Comparison of ENCODE assay signal across 13 mouse cellular contexts in genomic region chr3:51713233-51713632, GRCm38 (mm10). TPM values are rescaled to one million over a fixed set of nuclear protein-coding genes. Genes with fewer than 3 reads are reported as not detected.
DNase-seq lines count a peak whose midpoint lies in the region; ATAC-seq and TF ChIP-seq lines count a peak whose summit lies in the region.
"Had no signal": no experiment of that assay in that cellular context is flagged by ENCODE, and none has a peak within 500 bp of the region (broad histone marks: within the 10 kb centered on the region; RNA-seq: fewer than 3 reads in every experiment).

No protein-coding gene starts in this region.

- H3K4me3 ChIP-seq in heart, embryonic 10.5 days, result peak overlapping the region; percentile 25; the same call in 1 of the 2 replicates
- no peak overlapping the region for H3K4me3 ChIP-seq in liver, postnatal 0 days (ENCODE audit: low read depth, low read length)

- H3K4me2 ChIP-seq in liver, postnatal 0 days (ENCODE audit: low read depth, low read length), result no peak overlapping the region

- H3K4me1 ChIP-seq in heart, embryonic 10.5 days, result peaks cover 58% of the 10 kb centered on the region
- H3K4me1 ChIP-seq in liver, postnatal 0 days (ENCODE audit: insufficient read depth), result peaks cover 24% of the 10 kb centered on the region

- peak overlapping the region; percentile 71 for H3K27ac ChIP-seq in heart, embryonic 10.5 days
- H3K27ac ChIP-seq in liver, postnatal 0 days (ENCODE audit: low read depth), result peak overlapping the region; percentile 24; the same call in 1 of the 2 replicates

- TF ChIP-seq EP300 in liver, postnatal 0 days (IDR thresholded peaks at IDR 0.05; ENCODE audit: low read depth), result no peak

- H3K9me3 ChIP-seq in heart, embryonic 10.5 days, result no peaks in the 10 kb centered on the region
- H3K9me3 ChIP-seq in liver, postnatal 0 days (ENCODE audit: low read length), result no peaks in the 10 kb centered on the region

- no peak for ATAC-seq in liver, postnatal 0 days
- ATAC-seq: forebrain, postnatal 0 days; inflammation-experienced regulatory T-cells, adult 6 months had no signal

- TF ChIP-seq CTCF in liver, postnatal 0 days (IDR thresholded peaks at IDR 0.05; ENCODE audit: low read depth), result no peak

- H3K36me3 ChIP-seq in heart, embryonic 10.5 days, result no peaks in the 10 kb centered on the region
- H3K36me3 ChIP-seq in liver, postnatal 0 days (replicated peaks; ENCODE audit: insufficient read depth, low read length), result no peaks in the 10 kb centered on the region

- WGBS in heart, embryonic 10.5 days, result 11% methylated on average over 8 of the region's 8 CpGs
- 59% methylated on average over 8 of the region's 8 CpGs for whole genome bisulfite sequencing in liver, postnatal 0 days (ENCODE audit: insufficient replicate concordance)

- DNase-seq in heart, embryonic 10.5 days (ENCODE audit: low spot score), result no peak
- DNase-seq in heart, adult 8-10 months (ENCODE audit: low spot score), result no peak
- peak; percentile 38 for DNase-seq in kidney, postnatal 10 days
- DNase-seq in kidney, adult 8-10 months, result no peak
- DNase-seq in embryo, embryonic 9.5 days (ENCODE audit: extremely low spot score), result peak; percentile 76
- no peak for DNase-seq in liver, postnatal 0 days
- DNase-seq in frontal cortex, postnatal 36 days (ENCODE audit: low spot score in 2 of 2), result no peak
- no peak for DNase-seq in spleen, adult 18-20 months
- DNase-seq: B cell, adult 2 months; cerebellum, postnatal 10 days; forebrain, postnatal 0 days; right cerebral cortex, adult 18-20 months had no signal

- no peak overlapping the region; the same call in 1 of the 2 replicates for H3K9ac ChIP-seq in liver, postnatal 0 days (replicated peaks)
- H3K9ac ChIP-seq: forebrain, postnatal 0 days had no signal

- no peaks in the 10 kb centered on the region for H3K27me3 ChIP-seq in heart, embryonic 10.5 days (ENCODE audit: insufficient read depth, poor library complexity, severe bottlenecking)
- no peaks in the 10 kb centered on the region for H3K27me3 ChIP-seq in liver, postnatal 0 days (ENCODE audit: insufficient read depth, low read length)

RNA-seq across cellular contexts. Expression of gene Mgst2, which starts 53.1 kb away (rescaled TPM):
- 1.1 and 4.1 TPM in 2 replicates for polyA plus RNA-seq in heart, embryonic 10.5 days (2016; fragmentation: Nextera tagmentation; extraction: Ambion mirVana)
- total RNA-seq in heart, adult 8-10 months (2022), result 1 to 10 TPM in 1 of 4 experiments, under 1 TPM in 2, not detected in 1; 0.38 to 1.5 (median 0.90) TPM
- polyA plus RNA-seq in liver, postnatal 0 days (2015; fragmentation: Nextera tagmentation; extraction: Ambion mirVana), result 36.8 TPM in 2 replicates
- total RNA-seq: forebrain, postnatal 0 days had no signal

Comparison
In these comparisons a context has a peak if more than half of its experiments do, and no peak if none do; other contexts are left out.
1. DNase-seq: peak in kidney, postnatal 10 days (single experiment) and embryo, embryonic 9.5 days (single experiment); none in heart, embryonic 10.5 days (single experiment), heart, adult 8-10 months (single experiment), kidney, adult 8-10 months (0 of 2), liver, postnatal 0 days (single experiment), frontal cortex, postnatal 36 days (0 of 2) and spleen, adult 18-20 months (0 of 2).